Mouse (Mus musculus): ENCODE results near the gene Galm.

GRCm38 (mm10) chr17:80175966-80176365 is 48.7 kb downstream of the Galm start:
- TF ChIP-seq E2F4 (IDR thresholded peaks at IDR 0.05; ENCODE audit: insufficient read depth) = no peak
- TF ChIP-seq POLR2A (IDR thresholded peaks at IDR 0.05; ENCODE audit: insufficient read length, low read depth) = no peak
- TF ChIP-seq MAX (IDR thresholded peaks at IDR 0.05; ENCODE audit: low read depth) = no peak
- no peak for TF ChIP-seq USF1 (IDR thresholded peaks at IDR 0.05; ENCODE audit: low read depth)
- no peak for TF ChIP-seq MYOD1 (IDR thresholded peaks at IDR 0.05; ENCODE audit: control insufficient read depth in 1 of 3, insufficient read length in 2 of 3, low read depth in 2 of 3)
